Mouse (Mus musculus): ENCODE data around the gene Ugt1a9. TPM values are rescaled to one million over a fixed set of nuclear protein-coding genes. Genes with fewer than 3 reads are reported as not detected.
"Not testable (repeated sequence)": the region's sequence is repeated elsewhere in the genome, so short reads cannot be mapped to it uniquely, and the experiment has no call there.

The Ugt1a9 gene
- polyA plus RNA-seq, 1 experiment from 2014 or later, result not detected

GRCm38 (mm10) chr1:88103697-88104468 lies 33.3 kb downstream of the Ugt1a9 start:
- WGBS, result 78% methylated on average over 4 of the region's 5 CpGs
- not testable (repeated sequence) for H3K4me2 ChIP-seq (replicated peaks); H3K36me3 ChIP-seq (replicated peaks; ENCODE audit: control insufficient read depth, insufficient read depth); H3K4me3 ChIP-seq (replicated peaks; ENCODE audit: low read length); H3K27me3 ChIP-seq (ENCODE audit: control insufficient read depth, insufficient read depth, low read length); H3K27ac ChIP-seq; H3K9me3 ChIP-seq (ENCODE audit: control insufficient read depth, low read length); ATAC-seq (ENCODE audit: low FRiP score); DNase-seq (ENCODE audit: low spot score); H3K4me1 ChIP-seq (replicated peaks; ENCODE audit: control insufficient read depth, insufficient read depth, low read length); H3K9ac ChIP-seq

DNA sequence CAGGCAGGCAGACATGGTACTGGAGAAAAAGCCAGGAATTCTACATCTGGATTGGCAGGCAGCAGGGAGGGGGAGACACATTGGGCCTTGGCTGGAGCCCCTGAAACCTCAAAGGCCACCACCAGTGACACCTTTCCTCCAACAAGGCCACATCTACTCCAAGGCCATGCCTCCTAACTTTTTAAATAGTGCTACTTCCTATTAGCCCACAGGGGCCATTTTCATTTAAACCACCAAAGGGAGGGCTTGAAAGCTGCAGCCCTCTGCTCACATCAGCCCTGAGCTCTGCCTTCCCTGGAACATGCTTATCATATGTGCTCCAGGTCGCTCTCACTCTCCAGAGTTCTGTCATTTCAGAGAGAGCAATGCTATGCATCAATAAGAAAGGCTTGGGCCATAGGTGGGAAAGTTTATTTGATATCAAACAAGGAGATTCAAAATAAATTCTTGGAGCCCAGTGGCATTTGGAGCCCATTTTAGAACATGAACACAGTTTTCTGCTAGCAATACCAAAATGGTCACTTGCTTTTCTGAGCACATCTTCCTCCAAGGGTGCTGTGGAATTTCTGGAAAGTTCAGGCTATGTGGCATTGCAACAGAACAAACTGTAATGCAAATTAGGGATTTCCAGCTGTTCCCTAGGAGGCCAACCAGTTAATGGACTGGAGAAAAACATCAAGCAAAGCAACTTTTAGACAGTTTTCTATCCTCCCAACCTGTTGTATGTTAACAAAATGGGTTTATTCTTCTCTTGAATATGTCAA lies 34.2 kb downstream of the Ugt1a9 start:
- Histone ChIP-seq H3K4me1 (replicated peaks; ENCODE audit: control insufficient read depth, insufficient read depth, low read length) (no peaks in the 10 kb centered on the region), H3K27me3 (ENCODE audit: control insufficient read depth, insufficient read depth, low read length) (no peaks in the 10 kb centered on the region), H3K4me2 (replicated peaks) (no peak overlapping the region), H3K4me3 (replicated peaks; ENCODE audit: low read length) (no peak overlapping the region), H3K9me3 (ENCODE audit: control insufficient read depth, low read length) (no peaks in the 10 kb centered on the region), H3K9ac (no peak overlapping the region), H3K27ac (no peak overlapping the region), H3K36me3 (replicated peaks; ENCODE audit: control insufficient read depth, insufficient read depth) (no peaks in the 10 kb centered on the region)
- DNase-seq (ENCODE audit: low spot score) (no peak), ATAC-seq (ENCODE audit: low FRiP score) (no peak)
- 94% methylated on average over 1 of the region's 1 CpGs for WGBS

- Histone ChIP-seq H3K36me3 (replicated peaks; ENCODE audit: control insufficient read depth, insufficient read depth) (no peaks in the 10 kb centered on the region), H3K27me3 (ENCODE audit: control insufficient read depth, insufficient read depth, low read length) (no peaks in the 10 kb centered on the region), H3K4me2 (replicated peaks) (no peak overlapping the region), H3K27ac (no peak overlapping the region), H3K9ac (no peak overlapping the region), H3K9me3 (ENCODE audit: control insufficient read depth, low read length) (no peaks in the 10 kb centered on the region), H3K4me3 (replicated peaks; ENCODE audit: low read length) (no peak overlapping the region), H3K4me1 (replicated peaks; ENCODE audit: control insufficient read depth, insufficient read depth, low read length) (no peaks in the 10 kb centered on the region)
- ATAC-seq (ENCODE audit: low FRiP score) (no peak), DNase-seq (ENCODE audit: low spot score) (no peak)
- 63% methylated on average over 2 of the region's 2 CpGs for WGBS
Measured at GRCm38 (mm10) chr1:88105656-88106055, 35.1 kb downstream of the Ugt1a9 start.

- not testable (repeated sequence) for H3K9ac ChIP-seq; DNase-seq (ENCODE audit: low spot score); H3K9me3 ChIP-seq (ENCODE audit: control insufficient read depth, low read length); H3K36me3 ChIP-seq (replicated peaks; ENCODE audit: control insufficient read depth, insufficient read depth); ATAC-seq (ENCODE audit: low FRiP score); H3K4me3 ChIP-seq (replicated peaks; ENCODE audit: low read length); H3K27ac ChIP-seq; H3K27me3 ChIP-seq (ENCODE audit: control insufficient read depth, insufficient read depth, low read length); H3K4me2 ChIP-seq (replicated peaks); H3K4me1 ChIP-seq (replicated peaks; ENCODE audit: control insufficient read depth, insufficient read depth, low read length)
- WGBS, result 75% methylated on average over 2 of the region's 2 CpGs
Measured at GRCm38 (mm10) chr1:88109027-88109557, 38.5 kb downstream of the Ugt1a9 start.

- H3K27me3 ChIP-seq (ENCODE audit: control insufficient read depth, insufficient read depth, low read length); H3K4me3 ChIP-seq (replicated peaks; ENCODE audit: low read length); H3K9me3 ChIP-seq (ENCODE audit: control insufficient read depth, low read length); H3K27ac ChIP-seq; H3K4me2 ChIP-seq (replicated peaks); H3K36me3 ChIP-seq (replicated peaks; ENCODE audit: control insufficient read depth, insufficient read depth); H3K4me1 ChIP-seq (replicated peaks; ENCODE audit: control insufficient read depth, insufficient read depth, low read length); DNase-seq (ENCODE audit: low spot score); ATAC-seq (ENCODE audit: low FRiP score); H3K9ac ChIP-seq: not testable (repeated sequence)
- 82% methylated on average over 2 of the region's 2 CpGs for WGBS
Measured at GRCm38 (mm10) chr1:88109604-88110003, 39.0 kb downstream of the Ugt1a9 start.

DNA sequence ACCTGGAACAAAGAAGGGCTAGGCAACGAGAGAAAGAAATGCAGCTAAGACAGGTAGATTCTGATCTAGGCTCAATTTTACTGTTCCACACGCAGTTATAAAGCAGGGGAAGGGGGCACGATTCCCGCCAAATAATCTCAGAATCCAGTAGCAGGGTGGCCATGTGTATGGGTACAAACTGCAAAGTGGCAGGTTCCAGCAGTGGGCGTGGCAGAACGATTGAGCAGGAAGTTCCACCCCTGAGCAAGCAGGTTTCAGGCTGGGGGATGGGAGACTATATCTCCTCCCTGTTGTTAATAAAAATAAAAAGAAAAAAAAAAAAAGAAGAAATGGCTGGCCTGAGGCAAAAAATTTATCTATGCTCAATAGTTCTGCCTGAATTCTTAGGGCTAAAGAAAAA lies 42.2 kb downstream of the Ugt1a9 start:
- DNase-seq (ENCODE audit: low spot score); H3K4me2 ChIP-seq (replicated peaks); H3K36me3 ChIP-seq (replicated peaks; ENCODE audit: control insufficient read depth, insufficient read depth); H3K4me1 ChIP-seq (replicated peaks; ENCODE audit: control insufficient read depth, insufficient read depth, low read length); ATAC-seq (ENCODE audit: low FRiP score); H3K9ac ChIP-seq; H3K9me3 ChIP-seq (ENCODE audit: control insufficient read depth, low read length); H3K27ac ChIP-seq; H3K4me3 ChIP-seq (replicated peaks; ENCODE audit: low read length); H3K27me3 ChIP-seq (ENCODE audit: control insufficient read depth, insufficient read depth, low read length): not testable (repeated sequence)
- 97% methylated on average over 6 of the region's 6 CpGs for WGBS

DNA sequence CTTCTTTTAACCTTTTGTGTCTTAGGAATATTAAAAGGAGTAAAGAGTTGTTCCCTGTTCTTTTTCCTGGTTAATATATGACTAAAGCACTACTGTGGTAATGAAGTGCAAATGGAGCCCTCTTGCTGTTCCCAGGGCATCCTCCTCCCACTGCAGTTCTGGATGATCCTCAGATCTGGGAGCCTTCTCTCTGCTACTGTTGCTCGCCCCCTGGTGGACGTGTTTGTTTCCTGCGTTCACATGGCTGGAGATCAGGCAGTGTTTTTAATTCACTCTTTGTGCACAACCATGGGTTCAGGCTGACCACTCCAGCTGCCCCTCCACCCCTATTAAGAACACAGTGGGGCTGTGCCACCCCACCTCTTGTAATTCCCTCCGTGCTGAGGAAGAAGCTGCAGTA lies 50.0 kb downstream of the Ugt1a9 start:
- H3K4me2 ChIP-seq (replicated peaks); H3K4me3 ChIP-seq (replicated peaks; ENCODE audit: low read length); ATAC-seq (ENCODE audit: low FRiP score); H3K27me3 ChIP-seq (ENCODE audit: control insufficient read depth, insufficient read depth, low read length); H3K27ac ChIP-seq; H3K36me3 ChIP-seq (replicated peaks; ENCODE audit: control insufficient read depth, insufficient read depth); H3K9me3 ChIP-seq (ENCODE audit: control insufficient read depth, low read length); H3K4me1 ChIP-seq (replicated peaks; ENCODE audit: control insufficient read depth, insufficient read depth, low read length); DNase-seq (ENCODE audit: low spot score); H3K9ac ChIP-seq: not testable (repeated sequence)
- WGBS, result 12% methylated on average over 4 of the region's 4 CpGs

DNA sequence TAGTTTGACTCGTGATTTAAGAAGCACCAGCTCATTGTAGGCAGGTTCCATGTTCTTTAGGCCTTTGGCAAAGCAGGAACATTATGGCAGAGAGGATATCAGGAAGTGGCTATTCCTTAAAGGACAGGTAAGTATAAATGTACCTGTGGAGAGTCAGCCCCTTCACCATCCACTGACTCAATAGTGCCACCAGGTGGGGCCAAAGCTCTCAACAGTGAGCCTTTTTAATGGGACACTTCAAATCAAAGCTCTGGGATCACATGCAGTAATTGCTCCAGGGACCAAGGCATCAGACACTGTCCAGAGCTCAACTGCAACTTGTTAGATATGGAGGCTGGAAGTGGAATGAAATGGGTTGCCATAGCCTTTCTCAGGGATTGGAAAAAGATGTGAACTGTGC lies 50.9 kb downstream of the Ugt1a9 start:
- H3K9me3 ChIP-seq (ENCODE audit: control insufficient read depth, low read length); ATAC-seq (ENCODE audit: low FRiP score); H3K9ac ChIP-seq; H3K4me2 ChIP-seq (replicated peaks); H3K4me3 ChIP-seq (replicated peaks; ENCODE audit: low read length); DNase-seq (ENCODE audit: low spot score); H3K4me1 ChIP-seq (replicated peaks; ENCODE audit: control insufficient read depth, insufficient read depth, low read length); H3K27ac ChIP-seq; H3K27me3 ChIP-seq (ENCODE audit: control insufficient read depth, insufficient read depth, low read length); H3K36me3 ChIP-seq (replicated peaks; ENCODE audit: control insufficient read depth, insufficient read depth): not testable (repeated sequence)
- WGBS, result no CpG with 5 or more reads among the region's 1 CpGs

DNA sequence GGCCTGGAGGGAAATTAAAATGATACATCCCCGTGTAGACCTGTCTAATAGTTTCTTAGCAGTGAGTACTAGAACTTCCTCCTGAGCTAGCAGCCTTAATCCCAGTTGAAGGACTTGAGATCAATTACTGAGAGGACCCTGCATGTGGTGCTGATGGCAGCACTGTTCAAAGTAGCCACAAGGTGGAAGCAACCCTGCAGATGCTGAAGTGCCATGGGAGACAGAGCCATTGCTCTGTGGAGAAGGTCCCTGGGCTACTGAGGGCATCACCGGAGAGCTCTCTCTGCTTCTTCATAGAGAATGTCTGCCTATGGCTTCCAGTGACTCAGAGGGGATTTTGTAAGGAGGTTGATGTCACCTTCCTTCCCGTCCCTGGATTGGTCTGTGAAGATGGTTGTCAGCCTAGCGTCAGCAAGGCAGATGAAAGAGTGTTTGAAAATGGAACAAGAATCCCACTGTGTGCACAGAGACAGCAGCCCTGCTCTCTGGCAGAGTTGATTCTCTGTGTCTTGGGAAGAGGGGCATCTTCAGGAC lies 55.3 kb downstream of the Ugt1a9 start:
- H3K9ac ChIP-seq; DNase-seq (ENCODE audit: low spot score); H3K4me2 ChIP-seq (replicated peaks); H3K27ac ChIP-seq; H3K36me3 ChIP-seq (replicated peaks; ENCODE audit: control insufficient read depth, insufficient read depth); H3K4me1 ChIP-seq (replicated peaks; ENCODE audit: control insufficient read depth, insufficient read depth, low read length); ATAC-seq (ENCODE audit: low FRiP score); H3K27me3 ChIP-seq (ENCODE audit: control insufficient read depth, insufficient read depth, low read length); H3K4me3 ChIP-seq (replicated peaks; ENCODE audit: low read length); H3K9me3 ChIP-seq (ENCODE audit: control insufficient read depth, low read length): not testable (repeated sequence)
- 84% methylated on average over 3 of the region's 4 CpGs for WGBS
